Mouse (Mus musculus): ENCODE results near the gene Rsbn1. TPM values are rescaled to one million over a fixed set of nuclear protein-coding genes. Genes with fewer than 3 reads are reported as not detected.

Rsbn1 gene
- polyA plus RNA-seq, 1 experiment: 3.0 TPM

DNA sequence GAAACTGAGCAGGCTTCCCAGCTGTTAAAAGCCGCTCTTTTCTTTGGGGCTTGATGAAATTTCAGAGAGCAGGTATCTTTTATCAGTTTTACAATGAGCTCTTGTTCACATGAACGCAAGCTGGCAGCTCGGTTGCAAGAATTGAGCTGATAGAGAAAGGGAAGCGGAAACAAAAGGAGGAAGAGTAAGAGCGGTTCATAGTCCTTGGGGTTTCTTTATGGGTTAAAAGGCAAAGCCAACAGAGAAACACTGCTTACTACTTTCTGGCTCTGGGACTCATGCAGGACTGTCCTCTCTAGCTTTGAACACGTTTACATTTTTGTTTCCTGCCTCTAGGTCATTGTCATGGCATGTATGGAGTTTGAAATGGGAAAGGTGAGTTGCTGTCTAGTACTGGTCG is 39.6 kb upstream of the Rsbn1 start:
- Histone ChIP-seq H3ac (ENCODE audit: control insufficient read depth, insufficient read length) (no peak overlapping the region), H3K27me3 (ENCODE audit: control insufficient read depth, insufficient read depth, insufficient read length) (no peaks in the 10 kb centered on the region), H3K36me3 (ENCODE audit: control insufficient read depth, insufficient read depth) (no peaks in the 10 kb centered on the region), H3K4me2 (ENCODE audit: low read depth) (no peak overlapping the region), H3K4me3 (no peak overlapping the region), H3K79me2 (ENCODE audit: control insufficient read depth, insufficient read depth) (no peaks in the 10 kb centered on the region)
- TF ChIP-seq USF1 (IDR thresholded peaks at IDR 0.05; ENCODE audit: low read depth): no peak
- no peak for TF ChIP-seq E2F4 (IDR thresholded peaks at IDR 0.05; ENCODE audit: insufficient read depth)
- TF ChIP-seq MYOG (IDR thresholded peaks at IDR 0.05; ENCODE audit: control insufficient read depth in 1 of 3, insufficient read depth in 1 of 3, insufficient read length in 2 of 3, low read depth in 2 of 3): no peak
- no peak for TF ChIP-seq SRF (IDR thresholded peaks at IDR 0.05; ENCODE audit: control insufficient read depth, insufficient read length, low read depth)
- TF ChIP-seq TCF3 (IDR thresholded peaks at IDR 0.05; ENCODE audit: insufficient read length, low read depth): no peak

DNA sequence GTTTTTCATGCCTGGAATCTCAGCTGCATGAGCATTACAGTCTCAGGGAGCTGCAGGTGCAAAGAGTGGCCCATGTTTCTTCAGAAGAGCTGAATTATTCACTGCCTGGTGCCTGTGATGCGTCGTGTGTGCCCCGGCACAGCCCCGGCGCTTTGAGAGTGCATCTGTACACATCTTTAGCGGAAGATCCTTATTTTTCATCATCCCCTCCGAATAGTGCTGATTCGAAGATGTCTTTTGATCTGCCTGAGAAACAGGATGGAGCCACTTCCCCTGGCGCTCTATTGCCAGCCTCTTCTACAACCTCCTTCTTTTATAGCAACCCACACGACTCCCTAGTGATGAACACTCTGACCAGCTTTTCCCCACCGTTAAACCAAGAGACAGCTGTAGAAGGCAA is 28.0 kb upstream of the Rsbn1 start:
- TF ChIP-seq TCF3 (IDR thresholded peaks at IDR 0.05; ENCODE audit: insufficient read length, low read depth) (no peak), POLR2AphosphoS2 (IDR thresholded peaks at IDR 0.05; ENCODE audit: insufficient read length, low read depth) (no peak), USF1 (IDR thresholded peaks at IDR 0.05; ENCODE audit: low read depth) (no peak), MAX (IDR thresholded peaks at IDR 0.05; ENCODE audit: low read depth) (no peak), MYOD1 (IDR thresholded peaks at IDR 0.05; ENCODE audit: control insufficient read depth in 1 of 3, insufficient read length in 2 of 3, low read depth in 2 of 3) (no peak), SRF (IDR thresholded peaks at IDR 0.05; ENCODE audit: control insufficient read depth, insufficient read length, low read depth) (no peak), POLR2A (IDR thresholded peaks at IDR 0.05; ENCODE audit: insufficient read length, low read depth) (no peak), E2F4 (IDR thresholded peaks at IDR 0.05; ENCODE audit: insufficient read depth) (no peak), CEBPB (IDR thresholded peaks at IDR 0.05; ENCODE audit: insufficient read depth, poor library complexity, severe bottlenecking) (no peak), MYOG (IDR thresholded peaks at IDR 0.05; ENCODE audit: control insufficient read depth in 1 of 3, insufficient read depth in 1 of 3, insufficient read length in 2 of 3, low read depth in 2 of 3) (no peak), REST (IDR thresholded peaks at IDR 0.05; ENCODE audit: insufficient read depth, insufficient read length) (no peak), TCF12 (IDR thresholded peaks at IDR 0.05; ENCODE audit: insufficient read depth, poor library complexity, severe bottlenecking) (no peak)
- Histone ChIP-seq H3K27me3 (ENCODE audit: control insufficient read depth, insufficient read depth, insufficient read length) (no peaks in the 10 kb centered on the region), H3ac (ENCODE audit: control insufficient read depth, insufficient read length) (no peak overlapping the region), H3K4me2 (ENCODE audit: low read depth) (no peak overlapping the region), H3K79me2 (ENCODE audit: control insufficient read depth, insufficient read depth) (no peaks in the 10 kb centered on the region), H3K4me3 (no peak overlapping the region), H3K36me3 (ENCODE audit: control insufficient read depth, insufficient read depth) (no peaks in the 10 kb centered on the region)

DNA sequence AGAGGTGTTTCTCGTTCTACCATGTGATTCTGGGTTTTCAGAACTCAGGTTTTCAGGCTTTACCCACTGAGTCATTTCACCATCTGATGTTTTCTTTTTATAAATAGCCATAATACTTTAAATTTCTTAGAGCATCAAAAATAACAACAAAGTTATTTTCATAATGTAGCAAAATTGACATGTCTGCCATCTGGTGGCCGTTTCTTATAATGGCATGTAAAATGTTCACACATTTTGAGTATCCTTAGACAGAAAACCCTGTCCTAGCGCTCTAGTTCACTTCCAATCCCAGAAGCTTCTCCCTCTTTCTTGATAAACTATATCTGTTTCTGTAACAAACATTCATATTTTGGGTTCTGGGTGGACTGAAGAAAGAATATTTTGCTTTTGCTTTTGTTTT is 26.3 kb upstream of the Rsbn1 start:
- H3K36me3 ChIP-seq (ENCODE audit: control insufficient read depth, insufficient read depth): no peaks in the 10 kb centered on the region
- H3K79me2 ChIP-seq (ENCODE audit: control insufficient read depth, insufficient read depth): no peaks in the 10 kb centered on the region
- no peak overlapping the region for H3K4me3 ChIP-seq
- no peak overlapping the region for H3ac ChIP-seq (ENCODE audit: control insufficient read depth, insufficient read length)
- H3K27me3 ChIP-seq (ENCODE audit: control insufficient read depth, insufficient read depth, insufficient read length): no peaks in the 10 kb centered on the region
- TF ChIP-seq POLR2AphosphoS2 (IDR thresholded peaks at IDR 0.05; ENCODE audit: insufficient read length, low read depth) (no peak), POLR2A (IDR thresholded peaks at IDR 0.05; ENCODE audit: insufficient read length, low read depth) (no peak), TCF12 (IDR thresholded peaks at IDR 0.05; ENCODE audit: insufficient read depth, poor library complexity, severe bottlenecking) (no peak), MYOG (IDR thresholded peaks at IDR 0.05; ENCODE audit: control insufficient read depth in 1 of 3, insufficient read depth in 1 of 3, insufficient read length in 2 of 3, low read depth in 2 of 3) (no peak), REST (IDR thresholded peaks at IDR 0.05; ENCODE audit: insufficient read depth, insufficient read length) (no peak), E2F4 (IDR thresholded peaks at IDR 0.05; ENCODE audit: insufficient read depth) (no peak), TCF3 (IDR thresholded peaks at IDR 0.05; ENCODE audit: insufficient read length, low read depth) (no peak), MAX (IDR thresholded peaks at IDR 0.05; ENCODE audit: low read depth) (no peak), MYOD1 (IDR thresholded peaks at IDR 0.05; ENCODE audit: control insufficient read depth in 1 of 3, insufficient read length in 2 of 3, low read depth in 2 of 3) (no peak), CEBPB (IDR thresholded peaks at IDR 0.05; ENCODE audit: insufficient read depth, poor library complexity, severe bottlenecking) (no peak), USF1 (IDR thresholded peaks at IDR 0.05; ENCODE audit: low read depth) (no peak), SRF (IDR thresholded peaks at IDR 0.05; ENCODE audit: control insufficient read depth, insufficient read length, low read depth) (no peak)
- H3K4me2 ChIP-seq (ENCODE audit: low read depth): peak overlapping the region; percentile 59

DNA sequence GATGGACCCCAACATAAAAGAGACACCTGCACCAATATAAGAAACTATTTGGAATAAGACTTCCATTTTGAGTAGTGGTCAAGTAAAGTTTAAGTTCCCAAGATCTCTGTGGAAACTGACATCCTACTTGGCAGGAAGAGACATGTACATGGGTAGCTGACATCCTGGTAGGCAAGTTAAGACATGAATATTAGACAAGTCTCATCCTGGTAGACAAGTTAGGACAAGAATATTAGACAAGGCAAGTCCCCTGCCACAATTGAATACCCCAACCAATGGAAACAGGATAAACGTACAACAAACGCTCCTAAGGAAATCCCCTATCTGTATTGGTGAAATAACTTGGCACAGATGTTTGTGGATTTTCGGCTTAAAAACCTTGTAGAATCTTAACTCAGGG is 20.5 kb upstream of the Rsbn1 start:
- Histone ChIP-seq H3K79me2 (ENCODE audit: control insufficient read depth, insufficient read depth) (no peaks in the 10 kb centered on the region), H3ac (ENCODE audit: control insufficient read depth, insufficient read length) (no peak overlapping the region), H3K4me2 (ENCODE audit: low read depth) (no peak overlapping the region), H3K27me3 (ENCODE audit: control insufficient read depth, insufficient read depth, insufficient read length) (no peaks in the 10 kb centered on the region), H3K36me3 (ENCODE audit: control insufficient read depth, insufficient read depth) (no peaks in the 10 kb centered on the region), H3K4me3 (no peak overlapping the region)
- TF ChIP-seq REST (IDR thresholded peaks at IDR 0.05; ENCODE audit: insufficient read depth, insufficient read length) (no peak), CEBPB (IDR thresholded peaks at IDR 0.05; ENCODE audit: insufficient read depth, poor library complexity, severe bottlenecking) (no peak), TCF3 (IDR thresholded peaks at IDR 0.05; ENCODE audit: insufficient read length, low read depth) (no peak)

DNA sequence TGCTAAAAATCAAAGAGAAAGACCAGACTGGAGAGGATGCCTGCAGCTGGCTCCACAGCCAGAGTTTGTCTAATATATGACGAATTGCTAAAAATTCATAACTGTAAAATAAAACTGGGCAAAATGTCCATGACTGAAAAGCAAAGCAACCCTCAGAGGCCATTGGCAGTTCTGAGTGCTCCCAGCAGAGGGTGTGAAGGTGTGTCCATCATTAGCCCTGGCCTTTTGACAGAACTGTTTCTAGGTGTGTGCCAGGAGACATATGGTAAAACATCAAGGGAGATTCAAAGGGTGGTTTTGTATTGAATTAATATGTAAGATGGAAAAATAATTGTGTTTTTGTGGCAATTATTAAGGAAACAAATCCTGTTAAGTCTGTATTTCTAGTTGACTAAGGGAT is 9.2 kb upstream of the Rsbn1 start:
- Histone ChIP-seq H3K79me2 (ENCODE audit: control insufficient read depth, insufficient read depth) (no peaks in the 10 kb centered on the region), H3ac (ENCODE audit: control insufficient read depth, insufficient read length) (no peak overlapping the region), H3K36me3 (ENCODE audit: control insufficient read depth, insufficient read depth) (no peaks in the 10 kb centered on the region), H3K27me3 (ENCODE audit: control insufficient read depth, insufficient read depth, insufficient read length) (no peaks in the 10 kb centered on the region), H3K4me2 (ENCODE audit: low read depth) (no peak overlapping the region), H3K4me3 (no peak overlapping the region)
- TF ChIP-seq MYOD1 (IDR thresholded peaks at IDR 0.05; ENCODE audit: control insufficient read depth in 1 of 3, insufficient read length in 2 of 3, low read depth in 2 of 3): no peak
- no peak for TF ChIP-seq USF1 (IDR thresholded peaks at IDR 0.05; ENCODE audit: low read depth)
- TF ChIP-seq MYOG (IDR thresholded peaks at IDR 0.05; ENCODE audit: control insufficient read depth in 1 of 3, insufficient read depth in 1 of 3, insufficient read length in 2 of 3, low read depth in 2 of 3): no peak
